Mouse (Mus musculus) B cell, adult (primary cell): ENCODE measurements around the gene Zdhhc18. TPM values are rescaled to one million over a fixed set of nuclear protein-coding genes. Genes with fewer than 3 reads are reported as not detected.

ENCODE experiments used
- total RNA-seq: library from RNA; stranded (reverse); gene quantifications from 4 replicates; pipeline ENCODE4 v1.2.4, GENCODE M21; 2023; ENCODE audit not compliant: inconsistent age

The Zdhhc18 gene
- total RNA-seq: 227 to 260 TPM (median 255 TPM) in 4 replicates

DNA sequence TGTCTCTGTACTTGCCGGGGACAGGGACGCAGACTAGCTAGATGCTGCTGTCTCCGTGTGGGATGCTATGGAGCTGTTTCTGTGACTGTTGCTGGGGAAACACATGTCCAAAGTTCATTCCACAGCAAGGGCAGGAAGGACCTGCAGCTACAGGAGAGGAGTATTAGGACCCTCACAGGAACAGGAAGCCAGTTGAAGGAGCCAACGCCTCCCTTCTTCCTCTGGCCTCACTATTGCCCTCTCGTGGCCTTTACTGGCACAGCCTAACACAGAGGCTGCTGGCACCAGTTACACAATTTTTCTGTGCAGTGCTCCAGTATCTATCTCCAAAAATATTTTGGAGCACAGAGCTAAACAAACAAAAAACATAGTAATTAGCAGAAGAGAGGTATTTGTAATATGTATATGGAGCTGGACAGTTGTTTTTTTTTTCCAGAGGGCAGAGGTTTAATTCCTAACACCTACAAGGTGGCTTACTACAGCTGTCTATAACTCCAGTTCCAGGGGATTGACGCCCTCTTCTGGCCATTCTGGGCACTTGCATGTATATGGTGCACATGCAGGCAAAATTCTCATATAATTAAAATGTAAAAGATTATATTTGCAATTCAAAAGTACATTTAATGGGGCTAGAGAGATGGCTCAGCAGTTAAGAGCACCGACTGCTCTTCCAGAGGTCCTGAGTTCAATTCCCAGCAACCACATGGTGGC is at the start of gene Zdhhc18:
TSS of gene Zdhhc18 (minus strand) at position 166 of the 711 bp plus-strand sequence.

DNA sequence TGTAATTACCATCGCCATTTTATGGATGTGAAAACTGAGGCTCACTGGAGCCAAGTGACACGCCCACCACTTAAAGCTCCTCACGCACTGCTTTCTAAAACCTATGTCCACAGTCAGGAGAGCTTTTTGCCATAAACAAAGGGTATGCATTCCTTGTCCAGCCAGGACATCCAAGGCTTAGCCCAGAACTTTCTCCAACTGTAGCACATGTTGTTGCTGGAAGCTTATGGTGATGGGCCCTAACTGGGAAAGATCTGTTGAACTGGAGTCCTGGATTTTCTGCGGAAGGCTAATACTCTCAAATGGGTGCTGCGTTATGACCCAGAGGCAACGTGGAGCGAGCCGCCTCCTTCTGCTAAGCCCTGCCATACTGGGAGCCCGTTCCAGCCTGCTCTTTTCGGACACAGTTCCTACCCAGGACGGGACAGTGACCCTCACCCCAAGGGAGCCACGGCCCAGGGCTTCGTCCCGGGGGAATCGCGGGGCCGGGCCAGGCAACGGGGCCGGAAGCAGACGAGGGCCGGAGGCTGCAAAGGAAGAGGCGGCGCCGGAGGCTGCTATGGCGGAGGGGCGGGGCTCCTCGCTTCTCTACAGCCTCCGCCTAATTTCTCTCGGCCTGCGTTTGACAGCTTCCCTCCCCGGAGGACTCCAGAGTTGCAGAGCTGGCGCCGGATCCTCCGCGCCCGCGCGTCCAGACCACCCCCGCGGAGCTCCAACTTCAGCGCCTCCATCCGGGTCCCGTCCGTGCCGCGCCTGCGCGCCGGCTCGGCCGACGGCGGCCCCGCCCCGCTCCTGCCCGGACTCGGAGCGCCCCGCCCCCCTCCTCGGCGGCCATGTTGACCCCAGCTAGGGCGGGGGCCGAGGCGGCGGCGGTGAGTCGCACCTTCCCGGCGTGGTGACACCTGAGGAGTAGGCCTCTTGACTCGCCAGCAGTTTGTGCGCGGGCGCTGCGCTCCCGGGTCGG is 22.2 kb upstream of the Zdhhc18 start, which contains the start of gene Pigv:
TSS of gene Pigv (minus strand) at position 767 of the 964 bp plus-strand sequence.

DNA sequence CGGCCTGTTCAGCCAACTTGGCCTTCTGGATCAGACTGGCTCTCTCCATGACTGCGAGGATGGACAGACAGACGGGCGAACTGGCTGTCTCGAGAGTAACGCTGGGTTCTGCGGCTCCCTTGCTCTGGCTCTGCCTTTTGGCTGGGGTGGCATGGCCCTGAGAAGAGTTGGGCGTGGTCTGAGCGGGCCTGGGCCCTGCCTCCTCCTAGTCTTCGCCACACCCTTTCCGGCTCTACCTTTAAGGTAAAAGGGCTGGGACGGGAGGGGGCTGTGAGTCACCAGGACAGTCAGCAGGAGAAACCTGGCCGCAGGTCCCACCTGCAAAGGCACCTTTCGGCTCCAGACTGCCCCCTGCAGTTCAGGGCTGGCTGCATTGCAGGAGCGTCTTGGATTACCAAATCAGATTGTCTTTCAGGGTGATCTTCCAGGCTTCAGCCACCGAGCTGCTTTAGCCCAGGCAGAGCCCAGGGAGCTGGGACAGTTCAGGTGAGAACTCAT is 48.2 kb downstream of the Zdhhc18 start, which contains the start of gene Sfn:
TSS of gene Sfn (minus strand) at position 448 of the 498 bp plus-strand sequence.

GRCm38 (mm10) chr4:133584059-133584951 is 65.6 kb downstream of the Zdhhc18 start, which contains the start of gene Gpn2:
Gene Gpn2, plus strand, starts transcription at chr4:133584362.

DNA sequence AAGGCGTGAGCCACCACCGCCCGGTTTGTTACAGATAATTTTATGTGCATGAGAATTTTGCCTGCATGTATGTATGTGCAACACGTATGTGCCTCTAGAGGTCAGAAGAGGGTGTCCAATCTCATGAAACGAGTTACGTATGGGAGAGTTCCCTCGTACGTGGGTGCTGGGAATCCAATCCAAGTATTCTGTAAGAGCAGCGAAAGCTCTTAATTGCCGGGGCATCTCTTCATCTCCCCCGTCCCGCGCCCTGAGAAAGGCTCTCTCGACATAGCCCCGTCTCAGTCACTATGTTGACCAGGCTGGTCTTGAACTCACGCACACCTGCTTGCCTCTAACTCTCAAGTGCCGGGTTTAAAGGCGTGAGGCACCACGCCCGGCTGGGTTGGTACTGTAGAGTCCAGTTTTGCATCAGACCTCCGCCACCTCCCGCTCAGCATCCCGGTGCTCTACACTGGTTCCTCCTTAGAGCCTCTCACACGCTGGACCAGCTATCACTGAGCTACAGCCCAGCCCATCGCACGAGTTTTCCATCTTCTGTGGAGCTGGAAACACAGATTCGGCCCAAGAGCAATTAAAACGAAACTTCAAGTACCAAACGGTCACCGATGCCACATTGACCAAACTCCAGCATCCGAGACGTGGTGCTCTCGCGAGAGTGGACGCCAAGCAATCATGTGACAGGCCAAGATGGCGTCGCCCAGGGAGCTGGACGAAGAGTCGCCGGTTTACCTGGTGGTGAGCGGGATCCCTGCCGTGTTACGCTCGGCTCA is 75.7 kb downstream of the Zdhhc18 start, which contains the start of gene Gpatch3:
TSS of gene Gpatch3 (plus strand) at position 676 of the 773 bp plus-strand sequence.

Other genes starting within 250 kb of the Zdhhc18 start
- gene Tent5b, start 170.0 kb downstream of the Zdhhc18 start, total RNA-seq: not detected in 4 replicates
- 0.81 TPM in 1 of 4 replicates, not detected in the others for gene Trnp1, start 151.6 kb downstream of the Zdhhc18 start, total RNA-seq
- not detected in 4 replicates for gene Kdf1, start 131.2 kb downstream of the Zdhhc18 start, total RNA-seq
- 84.5 to 99.2 TPM (median 93.2 TPM) in 4 replicates for gene Nudc, start 104.2 kb downstream of the Zdhhc18 start, total RNA-seq
- gene Nr0b2, start 96.8 kb downstream of the Zdhhc18 start, total RNA-seq: not detected in 4 replicates
- gene Gpatch3, start 75.4 kb downstream of the Zdhhc18 start, total RNA-seq: 25.3 to 28.1 TPM (median 25.7 TPM) in 4 replicates
- 24.6 to 30.2 TPM (median 25.9 TPM) in 4 replicates for gene Gpn2, start 65.8 kb downstream of the Zdhhc18 start, total RNA-seq
- 40.0 to 53.1 TPM (median 48.7 TPM) in 4 replicates for gene Sfn, start 48.0 kb downstream of the Zdhhc18 start, total RNA-seq
- gene Pigv, start 22.5 kb upstream of the Zdhhc18 start, total RNA-seq: 18.4 to 20.5 TPM (median 20.3 TPM) in 4 replicates
- 288 to 326 TPM (median 300 TPM) in 4 replicates for gene Arid1a, start 106.6 kb upstream of the Zdhhc18 start, total RNA-seq
- 74.4 to 85.0 TPM (median 84.4 TPM) in 4 replicates for gene Rps6ka1, start 237.6 kb upstream of the Zdhhc18 start, total RNA-seq